Mouse (Mus musculus) hindbrain, embryonic 11.5 days (tissue): ENCODE results near the gene Lgals4. TPM values are rescaled to one million over a fixed set of nuclear protein-coding genes. Genes with fewer than 3 reads are reported as not detected.

Source experiments
- ATAC-seq: fragments of 200-750 bp; cut with Nextera tagmentation; 2 replicates; pipeline ENCODE4 v1.8.0; 2017; ENCODE audit warnings: mild to moderate bottlenecking, moderate TSS enrichment, moderate library complexity; ENCODE audit not compliant: low FRiP score
- DNase-seq: peaks from one replicate; pipeline ENCODE4 v3.0.0-alpha.2; 2015; ENCODE audit warnings: low spot score
- H3K27ac ChIP-seq: fragments of 300-500 bp; sonication (generic); 2 replicates; pipeline ENCODE4 v1.5.1; 2014; ENCODE audit warnings: mild to moderate bottlenecking, low read depth, low read length
- H3K27me3 ChIP-seq: fragments of 300-500 bp; sonication (generic); 2 replicates; pipeline ENCODE4 v1.6.1; 2014; ENCODE audit warnings: mild to moderate bottlenecking, low read length, moderate library complexity, mixed read lengths; ENCODE audit not compliant: control insufficient read depth, insufficient read depth
- H3K36me3 ChIP-seq: fragments of 300-500 bp; sonication (generic); 2 replicates; pipeline ENCODE4 v1.6.1; 2014; ENCODE audit warnings: mild to moderate bottlenecking, low read length, moderate library complexity, mixed read lengths; ENCODE audit not compliant: control insufficient read depth, insufficient read depth
- H3K4me1 ChIP-seq: fragments of 300-500 bp; sonication (generic); replicated peaks from 2 replicates; pipeline ENCODE4 v1.6.1; 2014; ENCODE audit warnings: low read length, mixed read lengths; ENCODE audit not compliant: control insufficient read depth, insufficient read depth
- H3K4me2 ChIP-seq: fragments of 300-500 bp; sonication (generic); replicated peaks from 2 replicates; pipeline ENCODE4 v1.6.1; 2014; ENCODE audit warnings: mild to moderate bottlenecking, low read depth, low read length
- H3K4me3 ChIP-seq: fragments of 300-500 bp; sonication (generic); 2 replicates; pipeline ENCODE4 v1.5.1; 2014; ENCODE audit warnings: low read depth, low read length
- H3K9ac ChIP-seq: fragments of 300-500 bp; sonication (generic); 2 replicates; pipeline ENCODE4 v1.6.1; 2014; ENCODE audit warnings: low read depth, low read length
- H3K9me3 ChIP-seq: fragments of 300-500 bp; sonication (generic); 2 replicates; pipeline ENCODE4 v1.6.1; 2016; ENCODE audit warnings: low read length; ENCODE audit not compliant: control insufficient read depth
- WGBS: fragments of 180-500 bp; shearing (Covaris S2); extraction: QIAGEN DNeasy Blood & Tissue Kit; methylation state at CpG from one replicate; pipeline ENCODE4 v1.1.7; 2014; 5-methylcytosine and 5-hydroxymethylcytosine counted together
- polyA plus RNA-seq: library from polyadenylated mRNA; unstranded; fragments of >200 nt; fragmentation: Nextera tagmentation; extraction: Ambion mirVana; gene quantifications from 2 replicates; pipeline ENCODE4 v1.2.1, GENCODE M21; 2014

Gene Lgals4
- polyA plus RNA-seq, 1 experiment from 2014 or later, result 2.5 TPM

DNA sequence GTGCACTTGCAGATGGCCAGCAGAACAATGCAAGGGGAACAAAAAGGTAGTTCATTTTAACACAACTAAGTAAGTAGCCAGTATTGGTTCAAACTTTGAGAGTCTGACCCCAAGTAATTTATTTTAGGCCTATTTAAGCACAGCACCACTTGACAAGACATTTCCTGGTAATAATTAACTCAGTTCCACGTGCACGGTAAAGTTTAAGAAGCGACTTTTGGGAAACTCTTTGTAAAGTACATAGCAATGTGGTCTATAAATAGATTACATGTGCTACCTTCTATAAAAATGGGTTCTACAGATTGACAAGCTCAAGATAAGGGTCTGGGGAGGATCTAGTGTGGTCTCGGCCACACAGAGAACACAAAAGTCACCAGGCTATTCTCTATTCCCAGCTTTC lies 29.9 kb upstream of the Lgals4 start:
- Histone ChIP-seq H3K36me3 (no peaks in the 10 kb centered on the region), H3K4me2 (no peak overlapping the region), H3K9me3 (no peaks in the 10 kb centered on the region), H3K27ac (peak overlapping the region; percentile 43; the same call in 1 of the 2 replicates), H3K4me3 (no peak overlapping the region), H3K9ac (no peak overlapping the region), H3K27me3 (no peaks in the 10 kb centered on the region), H3K4me1 (peaks cover 12% of the 10 kb centered on the region; the same call in 1 of the 2 replicates)
- WGBS, result 51% methylated on average over 4 of the region's 4 CpGs
- DNase-seq (no peak), ATAC-seq (no peak)

DNA sequence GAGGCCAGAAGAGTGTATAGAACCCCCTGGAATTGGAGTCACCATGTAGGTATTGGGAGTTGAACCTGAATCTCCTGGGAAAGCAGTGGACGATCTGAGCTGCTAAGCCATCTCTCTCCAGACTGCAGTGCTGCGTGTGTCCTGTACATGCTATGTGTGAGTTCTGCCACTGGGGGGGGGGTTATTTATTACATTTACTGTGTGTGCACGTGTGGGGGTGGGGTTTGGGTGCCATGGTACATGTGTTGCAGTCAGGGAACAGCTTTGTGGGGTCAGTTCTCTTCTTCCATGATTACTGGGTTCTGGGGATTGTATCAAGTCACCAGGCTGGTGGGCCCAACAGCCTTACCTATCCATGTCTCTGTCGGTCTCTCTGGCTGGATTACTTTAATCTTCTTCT lies 26.8 kb upstream of the Lgals4 start:
- Histone ChIP-seq H3K27ac (no peak overlapping the region), H3K27me3 (no peaks in the 10 kb centered on the region), H3K4me1 (peaks cover 11% of the 10 kb centered on the region; the same call in 1 of the 2 replicates), H3K36me3 (no peaks in the 10 kb centered on the region), H3K9ac (no peak overlapping the region), H3K4me3 (no peak overlapping the region), H3K4me2 (no peak overlapping the region), H3K9me3 (no peaks in the 10 kb centered on the region)
- WGBS, result 77% methylated on average over 4 of the region's 4 CpGs
- DNase-seq, result no peak
- no peak for ATAC-seq

DNA sequence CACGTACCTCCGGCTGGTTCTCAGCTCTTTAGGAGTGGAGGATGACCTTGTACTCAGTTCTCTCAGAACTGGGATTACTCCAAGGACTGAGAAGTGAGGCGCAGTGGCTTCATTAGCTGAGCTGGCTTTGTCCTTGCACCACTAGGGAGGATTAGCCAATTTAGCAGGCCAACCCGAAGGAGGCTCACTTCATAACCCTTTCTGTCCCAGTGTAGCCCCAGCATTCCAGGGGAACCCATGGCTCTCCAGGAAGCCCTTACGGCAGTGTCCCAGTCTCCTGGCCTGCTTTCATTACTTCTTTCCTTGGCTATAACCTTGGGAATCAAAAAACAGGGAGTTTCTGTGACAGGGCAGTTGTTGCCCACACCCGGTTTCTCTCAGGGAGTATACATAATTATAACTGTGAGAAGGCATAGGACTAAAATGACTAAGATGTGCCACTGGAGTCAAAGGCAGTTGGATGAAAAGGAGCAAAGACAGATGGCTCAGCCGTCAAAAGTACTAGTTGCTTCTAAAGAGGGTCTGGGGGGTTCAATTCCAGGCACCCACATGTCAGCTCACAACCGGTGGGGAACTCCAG lies 25.9 kb upstream of the Lgals4 start:
- Histone ChIP-seq H3K9me3 (no peaks in the 10 kb centered on the region), H3K4me2 (peak overlapping the region; percentile 80), H3K27ac (0 out of 2 replicates have a peak overlapping the region, but pooled peaks have one; percentile 99), H3K27me3 (no peaks in the 10 kb centered on the region), H3K9ac (peak overlapping the region; percentile 76; the same call in 1 of the 2 replicates), H3K36me3 (no peaks in the 10 kb centered on the region; the same call in 1 of the 2 replicates), H3K4me3 (peak overlapping the region; percentile 91; the same call in 1 of the 2 replicates), H3K4me1 (peaks cover 13% of the 10 kb centered on the region)
- 49% methylated on average over 6 of the region's 8 CpGs for WGBS
- DNase-seq, result no peak
- no peak for ATAC-seq

DNA sequence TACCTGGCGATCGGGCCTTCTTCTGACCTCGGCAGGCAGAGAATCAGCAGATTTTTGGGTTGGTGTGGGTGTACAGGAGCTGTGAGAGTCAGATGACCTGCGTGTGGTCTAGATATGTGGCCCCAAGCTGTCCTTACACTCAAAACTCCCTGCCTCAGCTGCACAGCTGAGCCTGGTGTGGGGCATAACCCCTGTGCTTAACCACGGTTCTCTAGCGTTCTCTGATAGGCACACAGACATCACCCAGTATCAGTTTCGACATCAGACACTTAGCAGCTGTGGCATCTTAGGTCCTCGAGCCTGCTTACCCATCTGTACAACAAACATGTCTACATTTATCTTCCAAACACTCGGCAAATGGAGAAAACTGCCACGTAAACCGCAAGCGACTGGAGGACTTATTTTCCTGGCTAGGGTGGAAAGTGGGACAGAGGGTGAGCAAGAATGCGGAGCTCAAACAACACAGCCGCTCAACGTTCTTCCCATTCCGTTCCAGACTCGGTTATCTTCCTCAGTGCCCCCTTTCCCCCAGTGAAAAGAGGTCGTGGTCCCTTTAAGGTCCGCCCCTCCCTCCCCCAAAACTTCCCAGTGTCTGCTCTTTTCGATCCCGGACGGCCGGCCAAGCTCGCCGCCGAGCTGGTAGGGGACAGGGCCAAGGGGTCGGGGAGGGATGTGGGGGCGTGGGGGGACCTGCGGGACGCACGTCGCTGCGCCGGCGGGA lies 25.3 kb upstream of the Lgals4 start, which contains the start of gene Hnrnpl:
Gene Hnrnpl, plus strand, starts transcription at position 321 of the 721 bp plus-strand sequence.
- peak; percentile 6 for ATAC-seq
- Histone ChIP-seq H3K9ac (peak within 1 kb of the TSS; percentile 76), H3K27me3 (no peaks in the 10 kb centered on the region), H3K4me2 (peak within 1 kb of the TSS; percentile 80), H3K4me1 (peaks cover 17% of the 10 kb centered on the region), H3K36me3 (peaks cover 5% of the 10 kb centered on the region), H3K27ac (peak within 1 kb of the TSS; percentile 99), H3K9me3 (no peaks in the 10 kb centered on the region), H3K4me3 (peak within 1 kb of the TSS; percentile 91)
- peak; percentile 80 for DNase-seq
- WGBS, result 5% methylated on average over 31 of the region's 35 CpGs

DNA sequence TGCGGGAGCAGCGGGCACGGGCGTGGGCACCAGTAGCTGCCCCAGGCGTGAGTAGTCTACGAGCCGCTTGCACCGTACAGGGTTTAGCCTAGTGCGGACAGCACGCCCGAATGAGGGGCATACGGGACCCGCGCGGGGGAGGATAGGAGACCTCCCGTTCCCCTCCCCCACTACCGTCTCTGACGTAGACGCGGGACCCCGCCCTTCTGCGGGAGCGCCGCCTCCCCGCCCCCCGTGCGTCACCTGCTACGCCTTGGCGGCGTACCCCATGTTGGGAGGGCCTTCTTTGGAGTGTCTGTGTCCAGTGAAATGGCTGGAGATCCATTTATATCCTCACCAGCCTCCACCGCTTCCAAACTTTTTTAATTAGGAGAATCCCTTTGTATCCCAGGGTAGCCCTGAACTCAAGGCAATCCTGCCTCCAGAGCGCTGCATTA lies 24.7 kb upstream of the Lgals4 start:
- ATAC-seq, result peak; percentile 67
- H3K27ac ChIP-seq, result peak overlapping the region; percentile 99
- H3K27me3 ChIP-seq, result no peaks in the 10 kb centered on the region
- peaks cover 9% of the 10 kb centered on the region for H3K36me3 ChIP-seq
- peak overlapping the region; percentile 91 for H3K4me3 ChIP-seq
- peaks cover 17% of the 10 kb centered on the region for H3K4me1 ChIP-seq
- H3K9me3 ChIP-seq, result no peaks in the 10 kb centered on the region
- WGBS, result under 1% methylated on average over 21 of the region's 32 CpGs
- peak overlapping the region; percentile 80 for H3K4me2 ChIP-seq
- peak overlapping the region; percentile 76 for H3K9ac ChIP-seq
- peak; percentile 95 for DNase-seq

DNA sequence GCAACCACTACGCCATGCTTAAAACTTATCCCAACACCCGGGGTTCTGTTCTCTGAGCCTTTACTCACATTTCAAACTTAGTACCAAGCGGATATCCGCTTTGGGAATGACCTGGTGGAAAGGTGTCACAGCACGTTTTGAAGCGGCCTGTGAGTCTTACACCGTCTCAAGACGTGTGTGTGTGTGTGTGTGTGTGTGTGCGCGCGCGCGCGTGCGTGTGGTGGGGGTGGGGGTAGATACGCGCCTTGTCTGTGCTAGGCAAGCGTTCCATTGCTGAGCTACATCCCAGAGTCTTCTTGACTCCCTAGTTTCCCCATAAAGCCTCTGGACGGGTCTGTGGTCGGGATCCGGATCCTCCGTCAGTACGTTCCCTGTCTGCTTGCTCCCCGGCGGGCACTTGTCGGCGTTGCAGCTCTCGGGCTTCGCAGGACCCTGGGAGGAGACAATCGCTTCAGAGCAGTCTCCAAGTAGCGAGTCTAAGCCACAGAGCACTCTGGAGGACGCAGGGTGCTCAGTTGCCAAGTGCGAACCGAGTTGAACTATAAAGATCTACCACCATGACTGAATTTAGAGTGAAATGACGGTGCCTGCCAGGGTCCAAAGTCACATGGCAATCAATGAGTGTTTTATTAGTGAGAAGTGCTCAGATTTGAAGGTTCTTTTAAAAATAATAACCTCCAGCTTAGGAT lies 24.1 kb upstream of the Lgals4 start:
- no peaks in the 10 kb centered on the region for H3K9me3 ChIP-seq

DNA sequence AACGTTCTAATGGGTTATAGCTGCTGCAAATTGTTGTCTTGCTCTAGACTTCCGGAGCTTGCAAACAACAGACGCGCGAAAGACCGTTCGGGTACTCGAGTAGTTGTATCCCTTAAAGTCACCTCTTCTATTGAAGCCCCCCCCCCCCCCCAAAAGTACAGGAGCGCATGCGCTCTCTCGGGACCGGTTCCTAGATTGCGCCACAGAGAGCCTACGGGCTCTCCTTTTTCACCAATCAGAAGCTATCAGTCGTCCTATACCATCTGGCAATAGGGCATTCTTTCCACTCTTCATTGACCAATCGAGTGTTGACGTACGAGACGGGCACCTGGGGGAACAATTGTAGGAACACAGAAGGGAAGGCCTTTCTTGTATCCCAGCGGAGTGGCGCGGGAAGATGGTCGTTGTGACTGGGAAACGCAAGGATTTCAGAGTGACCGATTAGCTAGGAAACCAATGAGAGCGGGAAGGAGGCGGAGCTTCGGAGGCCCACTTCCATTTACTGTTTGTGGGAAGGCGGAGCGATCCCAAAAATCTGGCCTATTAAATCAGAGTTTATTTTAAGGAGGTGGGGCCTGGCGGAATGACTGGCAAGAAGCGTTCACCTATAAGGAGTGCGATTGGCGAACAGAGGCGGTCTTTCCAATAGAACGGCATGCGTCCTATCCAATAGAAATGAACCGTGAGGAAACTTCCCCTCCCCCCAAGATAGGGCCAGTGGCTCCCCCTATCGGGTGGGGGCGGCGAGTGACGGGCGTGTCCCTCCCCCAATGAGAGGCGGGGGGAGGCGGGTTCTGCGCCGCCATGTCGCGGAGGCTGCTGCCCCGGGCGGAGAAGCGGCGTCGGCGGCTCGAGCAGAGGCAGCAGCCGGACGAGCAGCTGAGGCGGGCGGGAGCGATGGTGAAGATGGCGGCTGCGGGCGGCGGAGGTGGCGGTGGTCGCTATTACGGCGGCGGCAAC lies 23.3 kb upstream of the Lgals4 start:
- peaks cover 18% of the 10 kb centered on the region for H3K36me3 ChIP-seq
- peak overlapping the region; percentile 99 for H3K27ac ChIP-seq
- H3K9me3 ChIP-seq, result no peaks in the 10 kb centered on the region
- H3K9ac ChIP-seq, result peak overlapping the region; percentile 94
- ATAC-seq (peak; percentile 92), DNase-seq (peak; percentile 99)
- under 1% methylated on average over 58 of the region's 70 CpGs for WGBS
- H3K4me3 ChIP-seq, result peak overlapping the region; percentile 91
- H3K4me2 ChIP-seq, result peak overlapping the region; percentile 80
- peaks cover 17% of the 10 kb centered on the region for H3K4me1 ChIP-seq
- no peaks in the 10 kb centered on the region for H3K27me3 ChIP-seq

More for the DNA sequence above, 24.1 kb upstream of the Lgals4 start:
- H3K9ac ChIP-seq, result peak overlapping the region; percentile 76
- under 1% methylated on average over 35 of the region's 35 CpGs for WGBS
- peaks cover 17% of the 10 kb centered on the region for H3K4me1 ChIP-seq
- H3K27ac ChIP-seq, result peak overlapping the region; percentile 99
- DNase-seq (peak; percentile 80), ATAC-seq (peak; percentile 37)
- H3K36me3 ChIP-seq, result peaks cover 11% of the 10 kb centered on the region
- H3K4me3 ChIP-seq, result peak overlapping the region; percentile 91
- no peaks in the 10 kb centered on the region for H3K27me3 ChIP-seq
- H3K4me2 ChIP-seq, result peak overlapping the region; percentile 80

DNA sequence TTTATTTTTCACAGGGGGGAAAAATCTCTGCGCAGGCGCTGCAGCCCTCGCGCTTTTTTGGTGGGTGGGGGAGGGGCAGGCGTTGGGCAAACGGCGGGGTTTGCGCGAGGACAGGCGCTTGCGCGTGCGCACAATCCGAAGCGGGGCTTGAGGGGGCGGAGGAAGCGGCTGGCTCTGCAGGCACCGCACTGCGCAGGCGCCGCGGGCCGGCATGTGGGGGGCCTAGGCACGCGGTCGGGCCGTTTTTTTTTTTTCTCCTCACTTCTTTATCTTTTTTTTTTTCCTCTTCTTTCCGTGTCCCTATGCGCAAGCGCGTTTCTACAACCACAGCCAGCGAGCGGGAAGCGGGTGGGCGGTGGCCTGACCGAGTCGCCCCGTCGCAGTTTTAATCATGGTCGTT lies 22.4 kb upstream of the Lgals4 start:
- H3K4me3 ChIP-seq, result peak overlapping the region; percentile 91
- peak overlapping the region; percentile 97 for H3K27ac ChIP-seq
- peaks cover 20% of the 10 kb centered on the region for H3K4me1 ChIP-seq
- H3K9ac ChIP-seq, result peak overlapping the region; percentile 94
- H3K4me2 ChIP-seq, result peak overlapping the region; percentile 79
- ATAC-seq, result peak; percentile 24; the same call in 1 of the 2 replicates
- no peaks in the 10 kb centered on the region for H3K9me3 ChIP-seq
- under 1% methylated on average over 40 of the region's 40 CpGs for WGBS
- peak; percentile 96 for DNase-seq
- H3K27me3 ChIP-seq, result no peaks in the 10 kb centered on the region
- H3K36me3 ChIP-seq, result peaks cover 24% of the 10 kb centered on the region
